ENCODE assay signal across 26 mouse cellular contexts in genomic region chr11:24339061-24339460, GRCm38 (mm10).
DNase-seq lines count a peak whose midpoint lies in the region; ATAC-seq lines count a peak whose summit lies in the region.
"Had no signal": no experiment of that assay in that cellular context is flagged by ENCODE, and none has a peak within 500 bp of the region (broad histone marks: within the 10 kb centered on the region; RNA-seq: fewer than 3 reads in every experiment).

No protein-coding gene starts in this region.

- WGBS in intestine, embryonic 14.5 days: 86% methylated on average over 1 of the region's 2 CpGs
- WGBS in intestine, embryonic 16.5 days: 74% methylated on average over 1 of the region's 2 CpGs

- no peak overlapping the region for H3K4me2 ChIP-seq in intestine, embryonic 14.5 days (ENCODE audit: low read length)
- no peak overlapping the region for H3K4me2 ChIP-seq in intestine, embryonic 16.5 days (ENCODE audit: low read depth, low read length)
- H3K4me2 ChIP-seq: embryonic facial prominence, embryonic 13.5 days; embryonic facial prominence, embryonic 15.5 days; forebrain, embryonic 12.5 days had no signal

- H3K9ac ChIP-seq in intestine, embryonic 14.5 days (ENCODE audit: low read length): no peak overlapping the region
- H3K9ac ChIP-seq in intestine, embryonic 16.5 days (ENCODE audit: low read depth, low read length): no peak overlapping the region
- H3K9ac ChIP-seq: embryonic facial prominence, embryonic 13.5 days; embryonic facial prominence, embryonic 15.5 days; forebrain, embryonic 12.5 days had no signal

- no peaks in the 10 kb centered on the region for H3K9me3 ChIP-seq in intestine, embryonic 14.5 days (ENCODE audit: control insufficient read depth, low read length)
- H3K9me3 ChIP-seq in intestine, embryonic 16.5 days (ENCODE audit: control insufficient read depth, low read length): no peaks in the 10 kb centered on the region
- H3K9me3 ChIP-seq: embryonic facial prominence, embryonic 13.5 days; embryonic facial prominence, embryonic 15.5 days; forebrain, embryonic 10.5 days; forebrain, embryonic 12.5 days; G1E had no signal

- no peaks in the 10 kb centered on the region for H3K4me1 ChIP-seq in intestine, embryonic 14.5 days (replicated peaks; ENCODE audit: control insufficient read depth, insufficient read depth, low read length)
- H3K4me1 ChIP-seq in intestine, embryonic 16.5 days (ENCODE audit: control insufficient read depth, insufficient read depth, low read length): no peaks in the 10 kb centered on the region; the same call in 1 of the 2 replicates

- H3K27me3 ChIP-seq in intestine, embryonic 14.5 days (replicated peaks; ENCODE audit: control insufficient read depth, insufficient read depth, low read length): no peaks in the 10 kb centered on the region
- no peaks in the 10 kb centered on the region for H3K27me3 ChIP-seq in intestine, embryonic 16.5 days (replicated peaks; ENCODE audit: control insufficient read depth, insufficient read depth, low read length)
- H3K27me3 ChIP-seq: CH12.LX; embryonic facial prominence, embryonic 13.5 days; embryonic facial prominence, embryonic 15.5 days; forebrain, embryonic 12.5 days; Patski had no signal

- DNase-seq in intestine, embryonic 14.5 days (ENCODE audit: low spot score): peak; percentile 24
- DNase-seq in adrenal gland, adult 18-20 months (ENCODE audit: low spot score in 2 of 2): no peak
- DNase-seq: adrenal gland, adult 2 months; adrenal gland, postnatal 10 days; adrenal gland, postnatal 25 days; B cell, adult 2 months; cerebellum, adult 11-12 months; cerebellum, adult 2 months; cerebellum, adult 9-10 months; cerebellum, postnatal 10 days; cerebellum, postnatal 25 days; embryo, embryonic 11 days had no signal

- H3K27ac ChIP-seq in intestine, embryonic 14.5 days (ENCODE audit: low read depth): no peak overlapping the region
- no peak overlapping the region for H3K27ac ChIP-seq in intestine, embryonic 16.5 days (ENCODE audit: low read length)
- H3K27ac ChIP-seq: embryonic facial prominence, embryonic 13.5 days; embryonic facial prominence, embryonic 15.5 days; forebrain, embryonic 10.5 days; forebrain, embryonic 12.5 days had no signal

- H3K4me3 ChIP-seq in intestine, embryonic 14.5 days (ENCODE audit: low read depth, low read length): no peak overlapping the region
- no peak overlapping the region for H3K4me3 ChIP-seq in intestine, embryonic 16.5 days (ENCODE audit: low read length)
- H3K4me3 ChIP-seq: embryonic facial prominence, embryonic 13.5 days; embryonic facial prominence, embryonic 15.5 days; erythroblast, embryonic 14.5 days; forebrain, embryonic 10.5 days; forebrain, embryonic 12.5 days had no signal

- no peaks in the 10 kb centered on the region for H3K36me3 ChIP-seq in intestine, embryonic 14.5 days (ENCODE audit: control insufficient read depth, insufficient read depth, low read length)
- no peaks in the 10 kb centered on the region for H3K36me3 ChIP-seq in intestine, embryonic 16.5 days (ENCODE audit: control insufficient read depth, insufficient read depth, low read length)
- H3K36me3 ChIP-seq: embryonic facial prominence, embryonic 13.5 days; embryonic facial prominence, embryonic 15.5 days; forebrain, embryonic 10.5 days; forebrain, embryonic 12.5 days; G1E had no signal

- ATAC-seq in intestine, embryonic 14.5 days (replicated peaks; ENCODE audit: low FRiP score, low TSS enrichment, low read depth): no peak
- ATAC-seq in intestine, embryonic 16.5 days: no peak
- ATAC-seq in common myeloid progenitor, adult 5-6 weeks (replicated peaks; ENCODE audit: low read depth, poor library complexity, severe bottlenecking): peak; percentile 54
- ATAC-seq in megakaryocyte progenitor cell, adult 5-6 weeks (replicated peaks; ENCODE audit: poor library complexity): peak; percentile 56
- ATAC-seq: activated CD4-positive, CD25-positive, alpha-beta regulatory T cell, adult 4 months; CD4-positive, CD25-positive, alpha-beta regulatory T cell, adult 4 months; forebrain, embryonic 16.5 days; Patski had no signal

Comparison
In these comparisons a context has a peak if more than half of its experiments do, and no peak if none do; other contexts are left out.
1. ATAC-seq: peak in common myeloid progenitor, adult 5-6 weeks (single experiment) and megakaryocyte progenitor cell, adult 5-6 weeks (single experiment); none in intestine, embryonic 14.5 days (single experiment) and intestine, embryonic 16.5 days (single experiment).